Mouse (Mus musculus): Measurements from ENCODE around the gene Flywch2. TPM values are rescaled to one million over a fixed set of nuclear protein-coding genes. Genes with fewer than 3 reads are reported as not detected.

Gene Flywch2
- polyA plus RNA-seq, 1 experiment from 2014 or later, result 21.5 TPM

- Histone ChIP-seq H3K9ac (ENCODE audit: low read length) (peak overlapping the region; percentile 98), H3K4me1 (replicated peaks; ENCODE audit: control insufficient read depth, insufficient read depth, low read length) (peaks cover 20% of the 10 kb centered on the region), H3K9me3 (ENCODE audit: control insufficient read depth, low read length) (no peaks in the 10 kb centered on the region), H3K27me3 (replicated peaks; ENCODE audit: control insufficient read depth, insufficient read depth, low read length) (no peaks in the 10 kb centered on the region), H3K4me2 (ENCODE audit: low read length) (peak overlapping the region; percentile 87), H3K36me3 (ENCODE audit: control insufficient read depth, insufficient read depth, low read length) (peaks cover 13% of the 10 kb centered on the region), H3K4me3 (ENCODE audit: low read depth, low read length) (peak overlapping the region; percentile 99), H3K27ac (ENCODE audit: low read depth) (peak overlapping the region; percentile 95)
- DNase-seq (ENCODE audit: low spot score) (peak; percentile 93), ATAC-seq (replicated peaks; ENCODE audit: low FRiP score, low TSS enrichment, low read depth) (peak; percentile 98)
- under 1% methylated on average over 57 of the region's 60 CpGs for whole genome bisulfite sequencing
Measured at GRCm38 (mm10) chr17:23802746-23803365, 17.0 kb upstream of the Flywch2 start.

GRCm38 (mm10) chr17:23801627-23802026 is 15.7 kb upstream of the Flywch2 start:
- Histone ChIP-seq H3K4me3 (ENCODE audit: low read depth, low read length) (no peak overlapping the region), H3K27ac (ENCODE audit: low read depth) (no peak overlapping the region), H3K9ac (ENCODE audit: low read length) (no peak overlapping the region), H3K4me1 (replicated peaks; ENCODE audit: control insufficient read depth, insufficient read depth, low read length) (peaks cover 16% of the 10 kb centered on the region), H3K9me3 (ENCODE audit: control insufficient read depth, low read length) (no peaks in the 10 kb centered on the region), H3K27me3 (replicated peaks; ENCODE audit: control insufficient read depth, insufficient read depth, low read length) (no peaks in the 10 kb centered on the region), H3K36me3 (ENCODE audit: control insufficient read depth, insufficient read depth, low read length) (0 out of 2 replicates have a peak, but pooled peaks cover under 1% of the 10 kb centered on the region), H3K4me2 (ENCODE audit: low read length) (no peak overlapping the region)
- WGBS, result 95% methylated on average over 10 of the region's 10 CpGs
- ATAC-seq (replicated peaks; ENCODE audit: low FRiP score, low TSS enrichment, low read depth) (no peak), DNase-seq (ENCODE audit: low spot score) (no peak)

GRCm38 (mm10) chr17:23797316-23797715 is 11.4 kb upstream of the Flywch2 start:
- DNase-seq (ENCODE audit: low spot score), result no peak
- WGBS, result 80% methylated on average over 7 of the region's 7 CpGs
- no peaks in the 10 kb centered on the region for H3K9me3 ChIP-seq (ENCODE audit: control insufficient read depth, low read length)

GRCm38 (mm10) chr17:23795323-23795722 is 9.4 kb upstream of the Flywch2 start:
- H3K4me1 ChIP-seq (replicated peaks; ENCODE audit: control insufficient read depth, insufficient read depth, low read length), result peaks cover 5% of the 10 kb centered on the region
- no peaks in the 10 kb centered on the region for H3K36me3 ChIP-seq (ENCODE audit: control insufficient read depth, insufficient read depth, low read length)
- H3K27me3 ChIP-seq (replicated peaks; ENCODE audit: control insufficient read depth, insufficient read depth, low read length), result no peaks in the 10 kb centered on the region
- no peak overlapping the region for H3K4me2 ChIP-seq (ENCODE audit: low read length)
- no peak overlapping the region for H3K4me3 ChIP-seq (ENCODE audit: low read depth, low read length)
- H3K27ac ChIP-seq (ENCODE audit: low read depth), result no peak overlapping the region
- no peaks in the 10 kb centered on the region for H3K9me3 ChIP-seq (ENCODE audit: control insufficient read depth, low read length)
- 94% methylated on average over 8 of the region's 8 CpGs for WGBS
- ATAC-seq (replicated peaks; ENCODE audit: low FRiP score, low TSS enrichment, low read depth) (no peak), DNase-seq (ENCODE audit: low spot score) (no peak)
- H3K9ac ChIP-seq (ENCODE audit: low read length), result no peak overlapping the region

More at GRCm38 (mm10) chr17:23797316-23797715, 11.4 kb upstream of the Flywch2 start:
- Histone ChIP-seq H3K27ac (ENCODE audit: low read depth) (no peak overlapping the region), H3K4me3 (ENCODE audit: low read depth, low read length) (no peak overlapping the region), H3K36me3 (ENCODE audit: control insufficient read depth, insufficient read depth, low read length) (no peaks in the 10 kb centered on the region), H3K9ac (ENCODE audit: low read length) (no peak overlapping the region), H3K4me1 (replicated peaks; ENCODE audit: control insufficient read depth, insufficient read depth, low read length) (no peaks in the 10 kb centered on the region), H3K4me2 (ENCODE audit: low read length) (no peak overlapping the region), H3K27me3 (replicated peaks; ENCODE audit: control insufficient read depth, insufficient read depth, low read length) (no peaks in the 10 kb centered on the region)
- ATAC-seq (replicated peaks; ENCODE audit: low FRiP score, low TSS enrichment, low read depth), result no peak

GRCm38 (mm10) chr17:23791079-23791357 is 5.1 kb upstream of the Flywch2 start:
- Histone ChIP-seq H3K9ac (ENCODE audit: low read length) (no peak overlapping the region; the same call in 1 of the 2 replicates), H3K4me3 (ENCODE audit: low read depth, low read length) (no peak overlapping the region)
- 60% methylated on average over 2 of the region's 2 CpGs for WGBS

GRCm38 (mm10) chr17:23790269-23791078 is 4.6 kb upstream of the Flywch2 start, which contains the start of gene Srrm2:
Gene Srrm2, plus strand, starts transcription at chr17:23790532.
- ATAC-seq (replicated peaks; ENCODE audit: low FRiP score, low TSS enrichment, low read depth) (0 out of 2 replicates have a peak, but pooled peaks have one; percentile 14), DNase-seq (ENCODE audit: low spot score) (peak; percentile 83)
- H3K36me3 ChIP-seq (ENCODE audit: control insufficient read depth, insufficient read depth, low read length), result no peaks in the 10 kb centered on the region
- H3K27ac ChIP-seq (ENCODE audit: low read depth), result peak within 1 kb of the TSS; percentile 86
- no peaks in the 10 kb centered on the region for H3K27me3 ChIP-seq (replicated peaks; ENCODE audit: control insufficient read depth, insufficient read depth, low read length)
- H3K4me1 ChIP-seq (replicated peaks; ENCODE audit: control insufficient read depth, insufficient read depth, low read length), result peaks cover 11% of the 10 kb centered on the region
- H3K4me2 ChIP-seq (ENCODE audit: low read length), result peak within 1 kb of the TSS; percentile 83
- H3K4me3 ChIP-seq (ENCODE audit: low read depth, low read length), result peak within 1 kb of the TSS; percentile 48
- WGBS, result 2% methylated on average over 29 of the region's 29 CpGs
- peak within 1 kb of the TSS; percentile 67 for H3K9ac ChIP-seq (ENCODE audit: low read length)
- no peaks in the 10 kb centered on the region for H3K9me3 ChIP-seq (ENCODE audit: control insufficient read depth, low read length)

More at GRCm38 (mm10) chr17:23791079-23791357, 5.1 kb upstream of the Flywch2 start:
- ATAC-seq (replicated peaks; ENCODE audit: low FRiP score, low TSS enrichment, low read depth) (peak; percentile 16; the same call in 1 of the 2 replicates), DNase-seq (ENCODE audit: low spot score) (no peak)
- H3K36me3 ChIP-seq (ENCODE audit: control insufficient read depth, insufficient read depth, low read length), result no peaks in the 10 kb centered on the region
- H3K27ac ChIP-seq (ENCODE audit: low read depth), result no peak overlapping the region
- no peaks in the 10 kb centered on the region for H3K9me3 ChIP-seq (ENCODE audit: control insufficient read depth, low read length)
- peaks cover 11% of the 10 kb centered on the region for H3K4me1 ChIP-seq (replicated peaks; ENCODE audit: control insufficient read depth, insufficient read depth, low read length)
- H3K4me2 ChIP-seq (ENCODE audit: low read length), result peak overlapping the region; percentile 83
- H3K27me3 ChIP-seq (replicated peaks; ENCODE audit: control insufficient read depth, insufficient read depth, low read length), result no peaks in the 10 kb centered on the region

DNA sequence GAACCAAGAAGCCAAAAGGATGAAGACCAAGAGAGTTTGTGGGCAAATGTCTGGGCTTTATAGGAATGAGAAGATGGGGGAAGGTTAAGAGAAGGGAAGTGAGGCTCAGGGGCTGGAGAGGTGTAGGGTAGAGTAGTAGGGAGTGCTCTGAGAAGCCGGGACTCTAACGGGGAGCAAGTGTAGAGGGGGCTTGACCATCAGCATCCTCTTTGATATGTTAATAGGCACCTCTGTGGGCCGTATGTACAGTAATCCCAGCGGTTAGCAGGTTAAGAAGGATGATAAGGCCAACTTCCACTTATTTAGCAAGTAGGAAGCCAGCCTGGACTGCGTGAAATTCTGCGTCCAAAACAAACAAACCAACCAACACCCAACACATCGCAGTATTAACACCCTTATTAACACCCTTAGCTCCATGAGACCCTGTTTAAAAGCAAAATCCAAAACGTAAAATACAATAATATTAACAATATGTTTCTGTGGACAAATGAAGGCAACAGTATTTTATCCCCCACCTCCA is 3.9 kb upstream of the Flywch2 start:
- Histone ChIP-seq H3K9ac (ENCODE audit: low read length) (peak overlapping the region; percentile 67; the same call in 1 of the 2 replicates), H3K4me2 (ENCODE audit: low read length) (peak overlapping the region; percentile 83), H3K4me1 (replicated peaks; ENCODE audit: control insufficient read depth, insufficient read depth, low read length) (peaks cover 11% of the 10 kb centered on the region), H3K27me3 (replicated peaks; ENCODE audit: control insufficient read depth, insufficient read depth, low read length) (no peaks in the 10 kb centered on the region), H3K9me3 (ENCODE audit: control insufficient read depth, low read length) (no peaks in the 10 kb centered on the region), H3K36me3 (ENCODE audit: control insufficient read depth, insufficient read depth, low read length) (no peaks in the 10 kb centered on the region), H3K27ac (ENCODE audit: low read depth) (no peak overlapping the region), H3K4me3 (ENCODE audit: low read depth, low read length) (peak overlapping the region; percentile 48)
- WGBS, result 32% methylated on average over 8 of the region's 8 CpGs
- no peak for ATAC-seq (replicated peaks; ENCODE audit: low FRiP score, low TSS enrichment, low read depth)
- no peak for DNase-seq (ENCODE audit: low spot score)

DNA sequence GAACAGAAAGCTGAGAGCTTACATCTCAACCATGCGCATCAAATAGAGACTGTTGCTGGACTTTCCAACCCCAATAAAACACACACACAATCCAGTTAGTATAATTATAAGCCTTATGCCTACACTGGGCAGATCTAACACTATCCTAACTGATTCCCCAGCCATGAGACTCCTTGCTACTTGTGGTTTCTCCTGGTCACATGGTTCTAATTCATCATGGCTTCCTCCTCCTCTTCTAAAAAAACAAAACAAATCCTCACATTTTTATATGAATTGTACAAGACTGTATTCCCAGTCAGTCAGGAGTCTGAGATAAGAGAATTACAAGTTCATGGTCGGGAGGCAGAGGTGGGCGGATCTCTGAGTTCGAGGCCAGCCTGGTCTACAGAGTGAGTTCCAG is 3.1 kb upstream of the Flywch2 start:
- Histone ChIP-seq H3K36me3 (ENCODE audit: control insufficient read depth, insufficient read depth, low read length) (no peaks in the 10 kb centered on the region), H3K9me3 (ENCODE audit: control insufficient read depth, low read length) (no peaks in the 10 kb centered on the region), H3K9ac (ENCODE audit: low read length) (no peak overlapping the region), H3K4me2 (ENCODE audit: low read length) (no peak overlapping the region), H3K4me3 (ENCODE audit: low read depth, low read length) (no peak overlapping the region), H3K27me3 (replicated peaks; ENCODE audit: control insufficient read depth, insufficient read depth, low read length) (no peaks in the 10 kb centered on the region), H3K27ac (ENCODE audit: low read depth) (no peak overlapping the region), H3K4me1 (replicated peaks; ENCODE audit: control insufficient read depth, insufficient read depth, low read length) (peaks cover 11% of the 10 kb centered on the region)
- ATAC-seq (replicated peaks; ENCODE audit: low FRiP score, low TSS enrichment, low read depth) (no peak), DNase-seq (ENCODE audit: low spot score) (no peak)
- 88% methylated on average over 4 of the region's 4 CpGs for WGBS
